Mouse (Mus musculus) left cerebral cortex, adult 2 months (tissue): Measurements from ENCODE around the gene Tenm4. TPM values are rescaled to one million over a fixed set of nuclear protein-coding genes. Genes with fewer than 3 reads are reported as not detected.

Source experiments
- DNase-seq, 2 experiments: peaks; one replicate each; pipeline ENCODE4 v3.0.0; 2021 to 2022; ENCODE audit warnings: low spot score in 2 of 2, mixed read lengths in 1 of 2; ENCODE audit errors: extremely low spot score in 1 of 2
- H3K27ac ChIP-seq: fragments of 200-600 bp; 2 replicates; pipeline ENCODE4 v1.8.1; 2022
- H3K4me3 ChIP-seq: fragments of 200-600 bp; 2 replicates; pipeline ENCODE4 v1.8.1; 2022
- CTCF ChIP-seq: fragments of 200-600 bp; IDR thresholded peaks from 2 replicates; pipeline ENCODE4 v1.8.1; 2022; ENCODE audit warnings: antibody characterized with exemption, mild to moderate bottlenecking, moderate library complexity
- intact Hi-C: fragments of 180-260 bp; cut with DNase I; formaldehyde crosslinking; loops from one replicate; pipeline ENCODE4 v1.15.1; 2025
- total RNA-seq, 2 experiments: library from RNA; stranded (reverse); gene quantifications; 2 replicates each; pipeline ENCODE4 v1.2.3; 2021

The Tenm4 gene
- total RNA-seq, 2 experiments from 2014 or later: 158 to 160 TPM

- H3K27ac ChIP-seq: peak overlapping the region; percentile 42
- no peak for TF ChIP-seq CTCF
- no peak for DNase-seq
- H3K4me3 ChIP-seq: no peak overlapping the region
- intact Hi-C loops: no loop called here
Observed at GRCm38 (mm10) chr7:96792456-96793229, 621.6 kb downstream of the Tenm4 start.

- Histone ChIP-seq H3K4me3 (no peak overlapping the region), H3K27ac (peak overlapping the region; percentile 80)
- intact Hi-C loops: loop anchor here (2.0 kb wide), 1 partner anchor 43 kb away; no protein-coding TSS in a partner anchor
- no peak for TF ChIP-seq CTCF
- DNase-seq: peak; percentile 65 to 75
Observed at GRCm38 (mm10) chr7:96796033-96796741, 625.1 kb downstream of the Tenm4 start.

- TF ChIP-seq CTCF: no peak
- H3K4me3 ChIP-seq: no peak overlapping the region
Observed at GRCm38 (mm10) chr7:96796788-96797485, 625.9 kb downstream of the Tenm4 start.

GRCm38 (mm10) chr7:96797716-96798332 is 626.8 kb downstream of the Tenm4 start:
- intact Hi-C loops: loop anchor here (2.0 kb wide), 1 partner anchor 41 kb away; no protein-coding TSS in a partner anchor
- no peak for TF ChIP-seq CTCF
- peak overlapping the region; percentile 80 for H3K27ac ChIP-seq
- H3K4me3 ChIP-seq: no peak overlapping the region
- DNase-seq: no peak

More at GRCm38 (mm10) chr7:96796788-96797485, 625.9 kb downstream of the Tenm4 start:
- intact Hi-C loops: loop anchor here (2.0 kb wide), 1 partner anchor 42 kb away; no protein-coding TSS in a partner anchor
- peak; percentile 37 to 60 for DNase-seq
- H3K27ac ChIP-seq: peak overlapping the region; percentile 80

GRCm38 (mm10) chr7:96799816-96800215 is 628.8 kb downstream of the Tenm4 start:
- intact Hi-C loops: no loop called here

GRCm38 (mm10) chr7:96801368-96801767 is 630.3 kb downstream of the Tenm4 start:
- no peak for TF ChIP-seq CTCF
- no peak for DNase-seq
- H3K27ac ChIP-seq: no peak overlapping the region
- intact Hi-C loops: no loop called here
- no peak overlapping the region for H3K4me3 ChIP-seq

More at GRCm38 (mm10) chr7:96799816-96800215, 628.8 kb downstream of the Tenm4 start:
- TF ChIP-seq CTCF: no peak
- Histone ChIP-seq H3K27ac (no peak overlapping the region), H3K4me3 (no peak overlapping the region)
- DNase-seq: no peak

- TF ChIP-seq CTCF: no peak
- intact Hi-C loops: no loop called here
- no peak overlapping the region for H3K27ac ChIP-seq
- H3K4me3 ChIP-seq: no peak overlapping the region
- no peak for DNase-seq
Observed at GRCm38 (mm10) chr7:96802216-96802615, 631.2 kb downstream of the Tenm4 start.

GRCm38 (mm10) chr7:96806561-96806960 is 635.5 kb downstream of the Tenm4 start:
- no peak overlapping the region for H3K4me3 ChIP-seq
- intact Hi-C loops: no loop called here
- H3K27ac ChIP-seq: no peak overlapping the region
- no peak for TF ChIP-seq CTCF
- no peak for DNase-seq

- Histone ChIP-seq H3K27ac (no peak overlapping the region), H3K4me3 (no peak overlapping the region)
- no peak for DNase-seq
- no peak for TF ChIP-seq CTCF
- intact Hi-C loops: no loop called here
Observed at GRCm38 (mm10) chr7:96807281-96808058, 636.4 kb downstream of the Tenm4 start.

GRCm38 (mm10) chr7:96808059-96808646 is 637.1 kb downstream of the Tenm4 start:
- no peak for DNase-seq
- intact Hi-C loops: no loop called here
- Histone ChIP-seq H3K27ac (no peak overlapping the region), H3K4me3 (no peak overlapping the region)
- TF ChIP-seq CTCF: no peak
